Mouse (Mus musculus): ENCODE results near the gene Lce3d. TPM values are rescaled to one million over a fixed set of nuclear protein-coding genes. Genes with fewer than 3 reads are reported as not detected.

Lce3d gene
- total and polyA plus RNA-seq, 2 experiments from 2014 or later = not detected

- no peaks in the 10 kb centered on the region for H3K9me3 ChIP-seq (ENCODE audit: low read length)
- no peak within 1 kb of the TSS for H3K4me3 ChIP-seq (ENCODE audit: low read depth, low read length)
- H3K4me1 ChIP-seq (ENCODE audit: insufficient read depth, low read length) = no peaks in the 10 kb centered on the region
- no peaks in the 10 kb centered on the region for H3K36me3 ChIP-seq (ENCODE audit: insufficient read depth, low read length)
- no peaks in the 10 kb centered on the region for H3K27me3 ChIP-seq (ENCODE audit: insufficient read depth, low read length)
- DNase-seq (ENCODE audit: low spot score) (no peak), ATAC-seq (ENCODE audit: low FRiP score) (no peak)
- H3K9ac ChIP-seq (replicated peaks; ENCODE audit: low read length, poor library complexity, severe bottlenecking) = no peak within 1 kb of the TSS
- H3K27ac ChIP-seq (ENCODE audit: low read depth, low read length) = no peak within 1 kb of the TSS
- no peak within 1 kb of the TSS for H3K4me2 ChIP-seq (ENCODE audit: low read depth, low read length, poor library complexity, severe bottlenecking)
- no peak for TF ChIP-seq CTCF (IDR thresholded peaks at IDR 0.05)
- WGBS = 93% methylated on average over 2 of the region's 2 CpGs
Observed at GRCm38 (mm10) chr3:92966761-92967160, 9.6 kb downstream of the Lce3d start, which contains the start of gene Lce3e. TSS of gene Lce3e (plus strand) at chr3:92967061.

- Histone ChIP-seq H3K9ac (replicated peaks; ENCODE audit: low read length, poor library complexity, severe bottlenecking) (no peak overlapping the region), H3K4me2 (ENCODE audit: low read depth, low read length, poor library complexity, severe bottlenecking) (no peak overlapping the region), H3K4me3 (ENCODE audit: low read depth, low read length) (no peak overlapping the region), H3K27ac (ENCODE audit: low read depth, low read length) (no peak overlapping the region), H3K36me3 (ENCODE audit: insufficient read depth, low read length) (no peaks in the 10 kb centered on the region), H3K9me3 (ENCODE audit: low read length) (no peaks in the 10 kb centered on the region), H3K4me1 (ENCODE audit: insufficient read depth, low read length) (no peaks in the 10 kb centered on the region), H3K27me3 (ENCODE audit: insufficient read depth, low read length) (no peaks in the 10 kb centered on the region)
- TF ChIP-seq CTCF (IDR thresholded peaks at IDR 0.05) = no peak
- WGBS = 55% methylated on average over 2 of the region's 2 CpGs
- ATAC-seq (ENCODE audit: low FRiP score) (no peak), DNase-seq (ENCODE audit: low spot score) (no peak)
Observed at GRCm38 (mm10) chr3:92978484-92978883, 21.3 kb downstream of the Lce3d start.

- ATAC-seq (ENCODE audit: low FRiP score) (no peak), DNase-seq (ENCODE audit: low spot score) (no peak)
- no peak within 1 kb of the TSS for H3K9ac ChIP-seq (replicated peaks; ENCODE audit: low read length, poor library complexity, severe bottlenecking)
- no peaks in the 10 kb centered on the region for H3K9me3 ChIP-seq (ENCODE audit: low read length)
- TF ChIP-seq CTCF (IDR thresholded peaks at IDR 0.05) = no peak
- H3K4me1 ChIP-seq (ENCODE audit: insufficient read depth, low read length) = no peaks in the 10 kb centered on the region
- no peaks in the 10 kb centered on the region for H3K27me3 ChIP-seq (ENCODE audit: insufficient read depth, low read length)
- no peak within 1 kb of the TSS for H3K4me2 ChIP-seq (ENCODE audit: low read depth, low read length, poor library complexity, severe bottlenecking)
- H3K4me3 ChIP-seq (ENCODE audit: low read depth, low read length) = no peak within 1 kb of the TSS
- H3K36me3 ChIP-seq (ENCODE audit: insufficient read depth, low read length) = no peaks in the 10 kb centered on the region
- no peak within 1 kb of the TSS for H3K27ac ChIP-seq (ENCODE audit: low read depth, low read length)
Observed at GRCm38 (mm10) chr3:92991926-92992325, 34.7 kb downstream of the Lce3d start, which contains the start of gene Lce3f. TSS of gene Lce3f (plus strand) at chr3:92992226.

GRCm38 (mm10) chr3:92998691-92999090 lies 41.5 kb downstream of the Lce3d start:
- no peaks in the 10 kb centered on the region for H3K9me3 ChIP-seq (ENCODE audit: low read length)
- peak; percentile 90 for ATAC-seq (ENCODE audit: low FRiP score)
- peak; percentile 96 for TF ChIP-seq CTCF (IDR thresholded peaks at IDR 0.05)

GRCm38 (mm10) chr3:93000621-93001020 lies 43.4 kb downstream of the Lce3d start:
- Histone ChIP-seq H3K4me2 (ENCODE audit: low read depth, low read length, poor library complexity, severe bottlenecking) (no peak overlapping the region), H3K36me3 (ENCODE audit: insufficient read depth, low read length) (no peaks in the 10 kb centered on the region), H3K9ac (replicated peaks; ENCODE audit: low read length, poor library complexity, severe bottlenecking) (no peak overlapping the region), H3K4me3 (ENCODE audit: low read depth, low read length) (no peak overlapping the region), H3K27me3 (ENCODE audit: insufficient read depth, low read length) (no peaks in the 10 kb centered on the region), H3K9me3 (ENCODE audit: low read length) (no peaks in the 10 kb centered on the region), H3K4me1 (ENCODE audit: insufficient read depth, low read length) (no peaks in the 10 kb centered on the region), H3K27ac (ENCODE audit: low read depth, low read length) (no peak overlapping the region)
- no peak for TF ChIP-seq CTCF (IDR thresholded peaks at IDR 0.05)
- no peak for ATAC-seq (ENCODE audit: low FRiP score)
- 85% methylated on average over 3 of the region's 3 CpGs for WGBS
- DNase-seq (ENCODE audit: low spot score) = no peak

More at GRCm38 (mm10) chr3:92998691-92999090, 41.5 kb downstream of the Lce3d start:
- H3K4me2 ChIP-seq (ENCODE audit: low read depth, low read length, poor library complexity, severe bottlenecking) = no peak overlapping the region
- DNase-seq (ENCODE audit: low spot score) = peak; percentile 90
- no peaks in the 10 kb centered on the region for H3K36me3 ChIP-seq (ENCODE audit: insufficient read depth, low read length)
- no peaks in the 10 kb centered on the region for H3K27me3 ChIP-seq (ENCODE audit: insufficient read depth, low read length)
- no peak overlapping the region for H3K9ac ChIP-seq (replicated peaks; ENCODE audit: low read length, poor library complexity, severe bottlenecking)
- no peak overlapping the region for H3K4me3 ChIP-seq (ENCODE audit: low read depth, low read length)
- WGBS = 4% methylated on average over 7 of the region's 7 CpGs
- H3K27ac ChIP-seq (ENCODE audit: low read depth, low read length) = no peak overlapping the region
- no peaks in the 10 kb centered on the region for H3K4me1 ChIP-seq (ENCODE audit: insufficient read depth, low read length)

GRCm38 (mm10) chr3:93002843-93003242 lies 45.7 kb downstream of the Lce3d start:
- Histone ChIP-seq H3K27me3 (ENCODE audit: insufficient read depth, low read length) (no peaks in the 10 kb centered on the region), H3K4me3 (ENCODE audit: low read depth, low read length) (no peak overlapping the region), H3K4me1 (ENCODE audit: insufficient read depth, low read length) (no peaks in the 10 kb centered on the region), H3K36me3 (ENCODE audit: insufficient read depth, low read length) (no peaks in the 10 kb centered on the region), H3K9ac (replicated peaks; ENCODE audit: low read length, poor library complexity, severe bottlenecking) (no peak overlapping the region), H3K9me3 (ENCODE audit: low read length) (no peaks in the 10 kb centered on the region), H3K27ac (ENCODE audit: low read depth, low read length) (no peak overlapping the region), H3K4me2 (ENCODE audit: low read depth, low read length, poor library complexity, severe bottlenecking) (no peak overlapping the region)
- no peak for DNase-seq (ENCODE audit: low spot score)
- no peak for ATAC-seq (ENCODE audit: low FRiP score)
- WGBS = 58% methylated on average over 4 of the region's 4 CpGs
- TF ChIP-seq CTCF (IDR thresholded peaks at IDR 0.05) = no peak

Other genes with a start within 250 kb of the Lce3d start
- not detected in 2 replicates for gene Lce1e, start 248.3 kb upstream of the Lce3d start, total RNA-seq (2014; rRNA removed)
- not detected in 2 replicates for gene Lce1e, start 248.3 kb upstream of the Lce3d start, polyA plus RNA-seq (2015; fragmentation: Nextera tagmentation; extraction: Ambion mirVana)
- gene Lce1f, start 237.0 kb upstream of the Lce3d start, total RNA-seq (2014; rRNA removed) = not detected in 2 replicates
- gene Lce1f, start 237.0 kb upstream of the Lce3d start, polyA plus RNA-seq (2015; fragmentation: Nextera tagmentation; extraction: Ambion mirVana) = not detected in 2 replicates
- gene Gm38119, start 218.3 kb upstream of the Lce3d start, total RNA-seq (2014; rRNA removed) = not detected in 2 replicates
- gene Gm38119, start 218.3 kb upstream of the Lce3d start, polyA plus RNA-seq (2015; fragmentation: Nextera tagmentation; extraction: Ambion mirVana) = not detected in 2 replicates
- gene Lce1g, start 205.1 kb upstream of the Lce3d start, total RNA-seq (2014; rRNA removed) = 1.9 TPM in 1 of 2 replicates, not detected in the other
- gene Lce1g, start 205.1 kb upstream of the Lce3d start, polyA plus RNA-seq (2015; fragmentation: Nextera tagmentation; extraction: Ambion mirVana) = not detected in 2 replicates
- not detected in 2 replicates for gene Lce1h, start 192.3 kb upstream of the Lce3d start, total RNA-seq (2014; rRNA removed)
- gene Lce1h, start 192.3 kb upstream of the Lce3d start, polyA plus RNA-seq (2015; fragmentation: Nextera tagmentation; extraction: Ambion mirVana) = not detected in 2 replicates
- gene Lce1i, start 178.5 kb upstream of the Lce3d start, total RNA-seq (2014; rRNA removed) = 0.66 TPM in 1 of 2 replicates, not detected in the other
- not detected in 2 replicates for gene Lce1i, start 178.5 kb upstream of the Lce3d start, polyA plus RNA-seq (2015; fragmentation: Nextera tagmentation; extraction: Ambion mirVana)
- not detected in 2 replicates for gene Lce1j, start 166.9 kb upstream of the Lce3d start, total RNA-seq (2014; rRNA removed)
- gene Lce1j, start 166.9 kb upstream of the Lce3d start, polyA plus RNA-seq (2015; fragmentation: Nextera tagmentation; extraction: Ambion mirVana) = not detected in 2 replicates
- gene Lce1k, start 149.5 kb upstream of the Lce3d start, total RNA-seq (2014; rRNA removed) = not detected in 2 replicates
- not detected in 2 replicates for gene Lce1k, start 149.5 kb upstream of the Lce3d start, polyA plus RNA-seq (2015; fragmentation: Nextera tagmentation; extraction: Ambion mirVana)
- gene Kprp, start 130.1 kb upstream of the Lce3d start, total RNA-seq (2014; rRNA removed) = 0.82 TPM in 1 of 2 replicates, not detected in the other
- not detected in 2 replicates for gene Kprp, start 130.1 kb upstream of the Lce3d start, polyA plus RNA-seq (2015; fragmentation: Nextera tagmentation; extraction: Ambion mirVana)
- gene Lce1l, start 106.1 kb upstream of the Lce3d start, total RNA-seq (2014; rRNA removed) = not detected in 2 replicates
- gene Lce1l, start 106.1 kb upstream of the Lce3d start, polyA plus RNA-seq (2015; fragmentation: Nextera tagmentation; extraction: Ambion mirVana) = not detected in 2 replicates
- 0.71 TPM in 1 of 2 replicates, not detected in the other for gene 2310050C09Rik, start 87.2 kb upstream of the Lce3d start, total RNA-seq (2014; rRNA removed)
- not detected in 2 replicates for gene 2310050C09Rik, start 87.2 kb upstream of the Lce3d start, polyA plus RNA-seq (2015; fragmentation: Nextera tagmentation; extraction: Ambion mirVana)
- gene Lce3a, start 31.2 kb upstream of the Lce3d start, total RNA-seq (2014; rRNA removed) = not detected in 2 replicates
- not detected in 2 replicates for gene Lce3a, start 31.2 kb upstream of the Lce3d start, polyA plus RNA-seq (2015; fragmentation: Nextera tagmentation; extraction: Ambion mirVana)
- gene Lce3b, start 24.4 kb upstream of the Lce3d start, total RNA-seq (2014; rRNA removed) = not detected in 2 replicates
- not detected in 2 replicates for gene Lce3b, start 24.4 kb upstream of the Lce3d start, polyA plus RNA-seq (2015; fragmentation: Nextera tagmentation; extraction: Ambion mirVana)
- gene Lce3c, start 12.9 kb upstream of the Lce3d start, total RNA-seq (2014; rRNA removed) = not detected in 2 replicates
- not detected in 2 replicates for gene Lce3c, start 12.9 kb upstream of the Lce3d start, polyA plus RNA-seq (2015; fragmentation: Nextera tagmentation; extraction: Ambion mirVana)
- not detected in 2 replicates for gene Lce3e, start 9.7 kb downstream of the Lce3d start, total RNA-seq (2014; rRNA removed)
- gene Lce3e, start 9.7 kb downstream of the Lce3d start, polyA plus RNA-seq (2015; fragmentation: Nextera tagmentation; extraction: Ambion mirVana) = not detected in 2 replicates
- not detected in 2 replicates for gene Lce3f, start 34.8 kb downstream of the Lce3d start, total RNA-seq (2014; rRNA removed)
- gene Lce3f, start 34.8 kb downstream of the Lce3d start, polyA plus RNA-seq (2015; fragmentation: Nextera tagmentation; extraction: Ambion mirVana) = not detected in 2 replicates
- 1.7 and 6.4 TPM in 2 replicates for gene Crct1, start 58.3 kb downstream of the Lce3d start, total RNA-seq (2014; rRNA removed)
- gene Crct1, start 58.3 kb downstream of the Lce3d start, polyA plus RNA-seq (2015; fragmentation: Nextera tagmentation; extraction: Ambion mirVana) = 1.3 and 2.5 TPM in 2 replicates
- gene Lce1m, start 61.7 kb downstream of the Lce3d start, total RNA-seq (2014; rRNA removed) = 15.7 TPM in 1 of 2 replicates, not detected in the other
- gene Lce1m, start 61.7 kb downstream of the Lce3d start, polyA plus RNA-seq (2015; fragmentation: Nextera tagmentation; extraction: Ambion mirVana) = not detected in 2 replicates
- gene Gm4858, start 111.4 kb downstream of the Lce3d start, total RNA-seq (2014; rRNA removed) = not detected in 2 replicates
- gene Gm4858, start 111.4 kb downstream of the Lce3d start, polyA plus RNA-seq (2015; fragmentation: Nextera tagmentation; extraction: Ambion mirVana) = not detected in 2 replicates
- 0.33 TPM in 1 of 2 replicates, not detected in the other for gene Crnn, start 187.4 kb downstream of the Lce3d start, total RNA-seq (2014; rRNA removed)
- not detected in 2 replicates for gene Crnn, start 187.4 kb downstream of the Lce3d start, polyA plus RNA-seq (2015; fragmentation: Nextera tagmentation; extraction: Ambion mirVana)
- 1.4 TPM in 1 of 2 replicates, not detected in the other for gene Flg2, start 239.9 kb downstream of the Lce3d start, total RNA-seq (2014; rRNA removed)
- gene Flg2, start 239.9 kb downstream of the Lce3d start, polyA plus RNA-seq (2015; fragmentation: Nextera tagmentation; extraction: Ambion mirVana) = not detected in 2 replicates

All from midbrain, postnatal 0 days (tissue).